Mouse (Mus musculus) erythroblast, embryonic 14.5 days (primary cell): ENCODE results near the gene Glp1r. TPM values are rescaled to one million over a fixed set of nuclear protein-coding genes. Genes with fewer than 3 reads are reported as not detected.

ENCODE experiments used
- H3K27me3 ChIP-seq: 2 replicates; pipeline ENCODE4 v1.6.1; 2012; ENCODE audit warnings: inconsistent platforms; ENCODE audit not compliant: control insufficient read depth
- H3K36me3 ChIP-seq: 2 replicates; pipeline ENCODE4 v1.6.1; 2012; ENCODE audit warnings: mild to moderate bottlenecking, inconsistent platforms; ENCODE audit not compliant: control insufficient read depth
- H3K4me1 ChIP-seq: 2 replicates; pipeline ENCODE4 v1.6.1; 2012; ENCODE audit warnings: inconsistent platforms; ENCODE audit not compliant: control insufficient read depth
- H3K4me3 ChIP-seq: replicated peaks from 2 replicates; pipeline ENCODE3; 2012; ENCODE audit warnings: moderate library complexity, mild to moderate bottlenecking, inconsistent platforms
- H3K9me3 ChIP-seq: 2 replicates; pipeline ENCODE4 v1.6.1; 2012; ENCODE audit warnings: low read length, inconsistent platforms, mixed read lengths; ENCODE audit not compliant: control insufficient read depth
- GATA1 ChIP-seq: IDR thresholded peaks from 2 replicates; pipeline ENCODE4 v1.6.1; 2012; ENCODE audit warnings: low read length, inconsistent platforms, mixed read lengths
- TAL1 ChIP-seq: IDR thresholded peaks from 3 replicates; pipeline ENCODE4 v1.6.1; 2012; ENCODE audit warnings: low read length, inconsistent platforms, mixed read lengths
- polyA plus RNA-seq: library from polyadenylated mRNA; stranded (reverse); fragments of >175 nt; gene quantifications from 2 replicates; pipeline ENCODE4 v1.2.3, GENCODE M21; 2012

The Glp1r gene
- polyA plus RNA-seq, 1 experiment: not detected

- Histone ChIP-seq H3K4me1 (no peaks in the 10 kb centered on the region), H3K4me3 (no peak overlapping the region), H3K9me3 (no peaks in the 10 kb centered on the region), H3K36me3 (no peaks in the 10 kb centered on the region), H3K27me3 (peaks cover 28% of the 10 kb centered on the region)
- no peak for TF ChIP-seq GATA1
- no peak for TF ChIP-seq TAL1
Measured at GRCm38 (mm10) chr17:30904096-30904495, 2.5 kb downstream of the Glp1r start.

GRCm38 (mm10) chr17:30907577-30907976 is 6.0 kb downstream of the Glp1r start:
- H3K9me3 ChIP-seq: no peaks in the 10 kb centered on the region
- H3K36me3 ChIP-seq: no peaks in the 10 kb centered on the region
- H3K27me3 ChIP-seq: peaks cover 5% of the 10 kb centered on the region
- no peak overlapping the region for H3K4me3 ChIP-seq
- no peaks in the 10 kb centered on the region for H3K4me1 ChIP-seq
- TF ChIP-seq GATA1 (no peak), TAL1 (no peak)

- H3K4me1 ChIP-seq: no peaks in the 10 kb centered on the region
- H3K9me3 ChIP-seq: no peaks in the 10 kb centered on the region
- no peak overlapping the region for H3K4me3 ChIP-seq
- no peaks in the 10 kb centered on the region for H3K36me3 ChIP-seq
- TF ChIP-seq TAL1 (no peak), GATA1 (no peak)
- H3K27me3 ChIP-seq: no peaks in the 10 kb centered on the region
Measured at GRCm38 (mm10) chr17:30910866-30911731, 9.5 kb downstream of the Glp1r start.

GRCm38 (mm10) chr17:30911732-30912088 is 10.1 kb downstream of the Glp1r start:
- no peak for TF ChIP-seq GATA1
- no peak for TF ChIP-seq TAL1
- Histone ChIP-seq H3K4me1 (no peaks in the 10 kb centered on the region), H3K36me3 (no peaks in the 10 kb centered on the region), H3K9me3 (no peaks in the 10 kb centered on the region), H3K4me3 (no peak overlapping the region), H3K27me3 (no peaks in the 10 kb centered on the region)

GRCm38 (mm10) chr17:30912536-30912935 is 10.9 kb downstream of the Glp1r start:
- H3K9me3 ChIP-seq: no peaks in the 10 kb centered on the region
- H3K4me1 ChIP-seq: no peaks in the 10 kb centered on the region
- TF ChIP-seq TAL1 (no peak), GATA1 (no peak)
- no peak overlapping the region for H3K4me3 ChIP-seq
- no peaks in the 10 kb centered on the region for H3K27me3 ChIP-seq
- H3K36me3 ChIP-seq: no peaks in the 10 kb centered on the region

- no peak overlapping the region for H3K4me3 ChIP-seq
Measured at GRCm38 (mm10) chr17:30914264-30914663, 12.6 kb downstream of the Glp1r start.

GRCm38 (mm10) chr17:30923566-30923965 is 21.9 kb downstream of the Glp1r start:
- H3K27me3 ChIP-seq: no peaks in the 10 kb centered on the region
- no peaks in the 10 kb centered on the region for H3K4me1 ChIP-seq
- no peaks in the 10 kb centered on the region for H3K9me3 ChIP-seq
- H3K36me3 ChIP-seq: no peaks in the 10 kb centered on the region
- H3K4me3 ChIP-seq: no peak overlapping the region
- TF ChIP-seq TAL1 (no peak), GATA1 (no peak)

More at GRCm38 (mm10) chr17:30914264-30914663, 12.6 kb downstream of the Glp1r start:
- Histone ChIP-seq H3K4me1 (no peaks in the 10 kb centered on the region), H3K36me3 (no peaks in the 10 kb centered on the region), H3K27me3 (no peaks in the 10 kb centered on the region), H3K9me3 (no peaks in the 10 kb centered on the region)
- TF ChIP-seq TAL1 (no peak), GATA1 (no peak)

GRCm38 (mm10) chr17:30930827-30931226 is 29.2 kb downstream of the Glp1r start:
- TF ChIP-seq GATA1 (no peak), TAL1 (no peak)
- Histone ChIP-seq H3K27me3 (no peaks in the 10 kb centered on the region), H3K4me1 (no peaks in the 10 kb centered on the region), H3K9me3 (no peaks in the 10 kb centered on the region), H3K36me3 (no peaks in the 10 kb centered on the region), H3K4me3 (no peak overlapping the region)

GRCm38 (mm10) chr17:30932836-30933235 is 31.2 kb downstream of the Glp1r start:
- TF ChIP-seq TAL1 (no peak), GATA1 (no peak)
- no peaks in the 10 kb centered on the region for H3K4me1 ChIP-seq
- H3K36me3 ChIP-seq: no peaks in the 10 kb centered on the region
- no peak overlapping the region for H3K4me3 ChIP-seq
- no peaks in the 10 kb centered on the region for H3K27me3 ChIP-seq
- H3K9me3 ChIP-seq: no peaks in the 10 kb centered on the region

GRCm38 (mm10) chr17:30935301-30935700 is 33.7 kb downstream of the Glp1r start:
- Histone ChIP-seq H3K4me3 (no peak overlapping the region), H3K27me3 (no peaks in the 10 kb centered on the region), H3K9me3 (no peaks in the 10 kb centered on the region), H3K36me3 (no peaks in the 10 kb centered on the region), H3K4me1 (no peaks in the 10 kb centered on the region)
- no peak for TF ChIP-seq GATA1
- no peak for TF ChIP-seq TAL1
